In the genomic region with DNA sequence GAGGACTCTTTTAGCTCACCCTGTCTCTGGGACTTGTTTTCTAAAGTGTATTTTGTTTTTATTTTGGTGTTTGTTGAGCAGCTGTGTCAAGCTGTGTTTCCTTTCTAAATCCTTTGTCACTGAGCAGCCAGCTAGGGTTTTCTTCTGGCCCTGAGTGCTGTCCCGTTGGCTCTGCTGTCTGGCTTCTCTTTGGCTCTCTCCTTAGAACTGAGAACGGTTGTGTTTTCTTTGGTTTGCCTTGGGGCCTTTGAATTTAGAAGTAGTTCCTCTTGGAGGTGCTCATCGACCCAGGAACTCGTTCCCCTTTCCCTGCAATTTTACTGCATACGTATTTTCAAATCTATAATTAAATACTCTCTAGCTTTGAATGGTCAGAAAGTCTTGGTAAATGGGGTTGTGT, we compare ENCODE assay signal across 42 mouse cellular contexts. TPM values are rescaled to one million over a fixed set of nuclear protein-coding genes. Genes with fewer than 3 reads are reported as not detected.
"Had no signal": no experiment of that assay in that cellular context is flagged by ENCODE, and none has a peak within 500 bp of the region (broad histone marks: within the 10 kb centered on the region; RNA-seq: fewer than 3 reads in every experiment).

No protein-coding gene starts in this region.

- H3K9ac ChIP-seq: heart, embryonic 12.5 days; hindbrain, embryonic 12.5 days; hindbrain, embryonic 14.5 days; intestine, embryonic 15.5 days; kidney, embryonic 15.5 days; limb, embryonic 13.5 days; limb, embryonic 15.5 days; liver, embryonic 12.5 days; liver, embryonic 14.5 days had no signal

- H3K4me3 ChIP-seq: heart, embryonic 10.5 days; heart, embryonic 12.5 days; hindbrain, embryonic 12.5 days; intestine, embryonic 15.5 days; kidney, embryonic 15.5 days; limb, embryonic 13.5 days; limb, embryonic 15.5 days; liver, embryonic 12.5 days had no signal

- H3K27me3 ChIP-seq: heart, embryonic 12.5 days; hindbrain, embryonic 12.5 days; intestine, embryonic 15.5 days; kidney, embryonic 15.5 days; limb, embryonic 13.5 days; limb, embryonic 15.5 days; liver, embryonic 12.5 days had no signal

- H3K27ac ChIP-seq: heart, embryonic 10.5 days; hindbrain, embryonic 12.5 days; hindbrain, embryonic 14.5 days; intestine, embryonic 15.5 days; kidney, embryonic 15.5 days; kidney, postnatal 0 days; limb, embryonic 13.5 days; limb, embryonic 15.5 days; liver, embryonic 12.5 days; liver, embryonic 14.5 days had no signal

- H3K9me3 ChIP-seq: heart, embryonic 10.5 days; hindbrain, embryonic 12.5 days; intestine, embryonic 15.5 days; kidney, embryonic 15.5 days; limb, embryonic 13.5 days; limb, embryonic 15.5 days; liver, embryonic 12.5 days had no signal

- H3K4me2 ChIP-seq: heart, embryonic 12.5 days; hindbrain, embryonic 12.5 days; hindbrain, embryonic 14.5 days; intestine, embryonic 15.5 days; kidney, embryonic 15.5 days; limb, embryonic 13.5 days; limb, embryonic 15.5 days; liver, embryonic 12.5 days had no signal

- DNase-seq: gastrocnemius, postnatal 14 days; gastrocnemius, postnatal 36 days; heart, adult 18-20 months; heart, postnatal 14 days; heart, postnatal 36 days; kidney, adult 11 months; kidney, adult 2 months; kidney, adult 9 months; kidney, postnatal 14 days; kidney, postnatal 36 days; layer of hippocampus, adult 9-11 months; layer of hippocampus, postnatal 36 days; left cerebral cortex, postnatal 4 days had no signal

- H3K36me3 ChIP-seq: intestine, embryonic 15.5 days; limb, embryonic 15.5 days had no signal

- H3K4me1 ChIP-seq: liver, embryonic 12.5 days had no signal

- ATAC-seq: hindbrain, embryonic 16.5 days; intestine, embryonic 15.5 days; liver, embryonic 12.5 days had no signal

RNA-seq across cellular contexts. Expression of a gene that starts 36.9 kb away (rescaled TPM):
- total RNA-seq: gastrocnemius, adult 18-20 months; gastrocnemius, adult 8-10 months; gastrocnemius, postnatal 14 days; gastrocnemius, postnatal 36 days; heart, adult 18-20 months; heart, adult 8-10 months; heart, postnatal 14 days; heart, postnatal 36 days; hematopoietic stem cell, adult 5-6 weeks; layer of hippocampus, adult 18-20 months; layer of hippocampus, adult 8-10 months; layer of hippocampus, postnatal 14 days; layer of hippocampus, postnatal 36 days; left cerebral cortex, adult 18-20 months; left cerebral cortex, adult 8-10 months; left cerebral cortex, postnatal 10 days; left cerebral cortex, postnatal 25 days; left cerebral cortex, postnatal 4 days; liver, adult 2 months had no signal
- polyA plus RNA-seq: gonadal fat pad, adult 2 months; heart, embryonic 10.5 days; heart, embryonic 12.5 days; heart, embryonic 14.5 days; heart, embryonic 16.5 days; hindbrain, embryonic 14.5 days; intestine, embryonic 15.5 days; kidney, adult 2 months; kidney, embryonic 15.5 days; kidney, postnatal 0 days; large intestine, adult 2 months; limb, embryonic 11.5 days; limb, embryonic 13.5 days; limb, embryonic 15.5 days; liver, adult 2 months; liver, embryonic 12.5 days; liver, embryonic 14.5 days had no signal
